Mouse (Mus musculus) embryonic facial prominence, embryonic 15.5 days (tissue): ENCODE measurements around the gene BC017158. TPM values are rescaled to one million over a fixed set of nuclear protein-coding genes. Genes with fewer than 3 reads are reported as not detected.

ENCODE experiments used
- ATAC-seq: fragments of 200-750 bp; cut with Nextera tagmentation; 2 replicates; pipeline ENCODE4 v1.8.0; 2017; ENCODE audit warnings: low read depth, moderate TSS enrichment; ENCODE audit not compliant: insufficient number of reproducible peaks, low FRiP score, low TSS enrichment
- H3K27ac ChIP-seq: fragments of 300-500 bp; sonication (generic); replicated peaks from 2 replicates; pipeline ENCODE4 v1.5.1; 2015; ENCODE audit warnings: mild to moderate bottlenecking, inconsistent platforms
- H3K27me3 ChIP-seq: fragments of 300-500 bp; sonication (generic); 2 replicates; pipeline ENCODE4 v1.6.1; 2015; ENCODE audit warnings: inconsistent platforms
- H3K36me3 ChIP-seq: fragments of 300-500 bp; sonication (generic); 2 replicates; pipeline ENCODE4 v1.6.1; 2015; ENCODE audit warnings: mild to moderate bottlenecking, inconsistent platforms
- H3K4me1 ChIP-seq: fragments of 300-500 bp; sonication (generic); 2 replicates; pipeline ENCODE4 v1.6.1; 2015; ENCODE audit warnings: inconsistent platforms
- H3K4me2 ChIP-seq: fragments of 300-500 bp; sonication (generic); replicated peaks from 2 replicates; pipeline ENCODE4 v1.6.1; 2015; ENCODE audit warnings: mild to moderate bottlenecking, inconsistent platforms
- H3K4me3 ChIP-seq: fragments of 300-500 bp; sonication (generic); replicated peaks from 2 replicates; pipeline ENCODE4 v1.5.1; 2015; ENCODE audit warnings: mild to moderate bottlenecking, inconsistent platforms
- H3K9ac ChIP-seq: fragments of 300-500 bp; sonication (generic); 2 replicates; pipeline ENCODE4 v1.6.1; 2015; ENCODE audit warnings: inconsistent platforms
- H3K9me3 ChIP-seq: fragments of 300-500 bp; sonication (generic); replicated peaks from 2 replicates; pipeline ENCODE4 v1.6.1; 2016; ENCODE audit warnings: inconsistent platforms
- WGBS: fragments of 180-500 bp; shearing (Covaris S2); methylation state at CpG from one replicate; pipeline ENCODE4 v1.1.7; 2015; 5-methylcytosine and 5-hydroxymethylcytosine counted together
- polyA plus RNA-seq: library from polyadenylated mRNA; unstranded; fragments of >200 nt; fragmentation: Nextera tagmentation; extraction: Ambion mirVana; gene quantifications from 2 replicates; pipeline ENCODE4 v1.2.1, GENCODE M21; 2015

The BC017158 gene
- polyA plus RNA-seq, 1 experiment from 2014 or later, result 27.0 TPM

DNA sequence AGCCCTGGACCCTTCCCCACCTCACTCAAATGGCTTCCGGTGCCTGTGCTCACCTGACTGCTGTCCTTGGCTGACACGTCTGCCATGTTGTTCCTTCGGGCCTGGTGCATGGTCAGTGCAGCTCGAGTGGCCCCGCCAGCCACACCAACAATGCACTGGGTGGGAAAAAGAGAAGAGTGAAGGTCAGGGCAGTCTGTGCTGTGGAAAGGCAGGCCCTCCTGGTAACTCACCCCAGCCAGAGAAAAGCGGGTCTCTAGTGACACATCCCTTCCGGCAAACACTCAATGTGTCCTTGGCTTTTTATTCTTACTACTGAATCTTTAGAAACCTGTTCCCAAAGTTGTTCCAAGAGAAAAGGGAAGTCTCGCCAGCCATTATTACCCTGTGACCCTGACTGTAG is 12.9 kb downstream of the BC017158 start:
- H3K9ac ChIP-seq, result no peak overlapping the region
- no peak overlapping the region for H3K27ac ChIP-seq
- H3K4me1 ChIP-seq, result no peaks in the 10 kb centered on the region
- peaks cover 42% of the 10 kb centered on the region for H3K36me3 ChIP-seq
- H3K4me2 ChIP-seq, result no peak overlapping the region
- H3K9me3 ChIP-seq, result no peaks in the 10 kb centered on the region
- no peak for ATAC-seq
- H3K27me3 ChIP-seq, result no peaks in the 10 kb centered on the region
- H3K4me3 ChIP-seq, result no peak overlapping the region
- WGBS, result 89% methylated on average over 8 of the region's 8 CpGs

DNA sequence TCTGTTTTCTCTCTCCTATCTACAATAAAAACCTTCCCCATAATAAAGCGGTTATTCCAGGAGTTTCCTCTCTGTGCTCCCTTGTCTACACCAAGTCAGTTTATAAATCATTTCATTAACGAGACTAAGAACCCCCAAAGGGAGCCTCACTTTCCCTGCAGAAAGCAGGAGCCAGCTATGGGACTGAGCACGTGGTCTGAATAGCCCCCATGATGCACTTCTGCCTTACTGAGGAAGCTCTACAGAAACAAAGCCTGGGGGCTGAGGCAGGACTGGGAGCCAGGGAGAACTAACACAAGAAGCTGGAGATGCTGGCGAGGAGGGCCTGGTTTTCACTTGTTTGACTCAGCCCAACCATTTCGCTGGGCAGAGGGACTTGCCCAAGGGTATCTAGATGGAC is 13.9 kb downstream of the BC017158 start:
- no peak for ATAC-seq
- no peak overlapping the region; the same call in 1 of the 2 replicates for H3K27ac ChIP-seq

DNA sequence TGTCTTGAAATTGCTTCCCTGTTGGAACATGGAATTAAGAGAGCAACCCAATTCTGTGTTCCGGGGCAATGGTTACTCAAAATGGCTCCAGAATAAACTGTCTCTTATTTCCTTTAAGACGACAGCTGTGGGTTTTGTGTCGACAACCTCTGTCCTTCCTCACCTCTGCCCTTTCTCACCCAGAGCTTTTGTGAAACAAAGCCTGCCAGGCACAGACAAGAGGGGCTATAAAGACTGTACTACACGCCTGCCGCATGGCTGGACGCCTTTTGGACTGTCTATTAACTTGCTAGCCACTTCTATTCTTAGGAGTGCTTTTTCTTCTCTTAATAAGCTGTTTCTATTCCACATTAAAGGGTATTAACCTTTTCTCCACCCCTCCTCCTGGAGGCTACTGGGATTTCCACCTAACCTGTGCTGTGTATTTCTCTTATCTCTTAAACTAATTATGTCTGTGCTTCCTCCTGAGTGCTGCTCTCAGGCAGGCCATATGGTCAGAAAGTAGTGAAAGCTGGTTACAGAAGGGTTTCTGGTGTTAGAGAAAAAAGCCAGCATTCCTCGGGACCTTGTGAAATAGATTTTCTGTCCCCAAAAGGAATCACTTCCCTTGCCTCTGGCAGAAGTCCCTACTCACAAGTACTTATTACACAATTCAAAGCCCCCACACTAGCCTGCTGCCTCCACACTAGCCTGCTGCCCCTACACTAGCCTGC is 15.3 kb downstream of the BC017158 start:
- Histone ChIP-seq H3K4me3 (no peak overlapping the region), H3K4me2 (no peak overlapping the region), H3K27ac (no peak overlapping the region), H3K4me1 (no peaks in the 10 kb centered on the region), H3K9me3 (no peaks in the 10 kb centered on the region), H3K36me3 (peaks cover 52% of the 10 kb centered on the region), H3K27me3 (no peaks in the 10 kb centered on the region), H3K9ac (no peak overlapping the region)
- WGBS, result 35% methylated on average over 7 of the region's 7 CpGs
- ATAC-seq, result no peak

More for the DNA sequence above, 13.9 kb downstream of the BC017158 start:
- peaks cover 49% of the 10 kb centered on the region for H3K36me3 ChIP-seq
- no peaks in the 10 kb centered on the region for H3K4me1 ChIP-seq
- H3K9ac ChIP-seq, result no peak overlapping the region
- no peaks in the 10 kb centered on the region for H3K27me3 ChIP-seq
- WGBS, result 56% methylated on average over 5 of the region's 5 CpGs
- no peak overlapping the region for H3K4me3 ChIP-seq
- H3K9me3 ChIP-seq, result no peaks in the 10 kb centered on the region
- H3K4me2 ChIP-seq, result no peak overlapping the region

DNA sequence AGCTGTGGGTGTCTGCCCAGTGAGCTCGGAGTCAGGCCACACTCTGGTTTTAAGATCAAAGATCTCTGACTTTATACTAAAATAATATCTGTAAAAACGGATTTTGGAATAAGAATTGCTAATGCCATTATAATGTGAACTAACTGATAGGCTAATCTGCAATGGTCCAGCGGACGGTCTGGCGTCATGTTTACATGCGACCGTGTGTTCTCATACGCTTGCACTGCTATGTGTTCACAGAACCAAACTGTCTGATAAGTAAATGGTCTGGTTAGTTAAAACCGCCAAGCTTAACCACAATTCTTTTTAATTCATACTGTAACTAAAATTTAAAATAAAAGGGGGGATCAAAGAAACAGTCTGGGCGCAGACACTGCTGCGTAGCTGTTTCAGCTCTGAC is 16.2 kb downstream of the BC017158 start:
- no peak overlapping the region for H3K9ac ChIP-seq
- H3K4me2 ChIP-seq, result no peak overlapping the region
- no peaks in the 10 kb centered on the region for H3K4me1 ChIP-seq
- no peaks in the 10 kb centered on the region for H3K9me3 ChIP-seq
- no peaks in the 10 kb centered on the region for H3K27me3 ChIP-seq
- no peak overlapping the region for H3K4me3 ChIP-seq
- no peak overlapping the region for H3K27ac ChIP-seq
- no peak for ATAC-seq
- WGBS, result 91% methylated on average over 11 of the region's 11 CpGs
- H3K36me3 ChIP-seq, result peaks cover 50% of the 10 kb centered on the region; the same call in 1 of the 2 replicates

GRCm38 (mm10) chr7:128279750-128280149 is 18.2 kb downstream of the BC017158 start:
- Histone ChIP-seq H3K27ac (no peak overlapping the region), H3K9me3 (no peaks in the 10 kb centered on the region), H3K9ac (no peak overlapping the region), H3K4me3 (no peak overlapping the region), H3K27me3 (no peaks in the 10 kb centered on the region), H3K4me1 (no peaks in the 10 kb centered on the region), H3K36me3 (peaks cover 52% of the 10 kb centered on the region), H3K4me2 (no peak overlapping the region)
- 88% methylated on average over 4 of the region's 4 CpGs for WGBS
- ATAC-seq, result no peak

DNA sequence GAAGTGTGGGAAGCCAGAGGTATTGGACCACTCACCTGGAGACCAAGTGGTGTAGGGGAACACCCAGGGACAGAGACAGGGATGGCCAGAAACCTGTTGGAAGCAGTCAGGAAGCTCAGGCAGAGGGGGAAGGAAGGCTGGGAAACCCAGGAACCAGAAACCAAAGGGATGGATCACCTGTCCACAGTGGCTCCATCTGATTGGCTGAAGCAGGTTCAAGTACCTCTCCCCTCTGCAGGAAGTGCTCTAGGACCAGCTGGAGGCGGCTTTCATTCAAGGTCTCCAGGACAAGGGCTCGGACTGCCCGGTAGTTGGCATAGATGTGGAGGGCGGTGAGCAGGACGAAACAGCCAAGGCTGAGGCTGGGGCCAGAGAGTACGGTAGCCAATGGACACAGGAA is 21.9 kb downstream of the BC017158 start:
- Histone ChIP-seq H3K9ac (no peak overlapping the region), H3K4me2 (no peak overlapping the region), H3K27me3 (no peaks in the 10 kb centered on the region), H3K4me1 (no peaks in the 10 kb centered on the region), H3K27ac (no peak overlapping the region), H3K4me3 (no peak overlapping the region), H3K9me3 (no peaks in the 10 kb centered on the region), H3K36me3 (peaks cover 80% of the 10 kb centered on the region)
- ATAC-seq, result no peak
- 90% methylated on average over 6 of the region's 6 CpGs for WGBS

DNA sequence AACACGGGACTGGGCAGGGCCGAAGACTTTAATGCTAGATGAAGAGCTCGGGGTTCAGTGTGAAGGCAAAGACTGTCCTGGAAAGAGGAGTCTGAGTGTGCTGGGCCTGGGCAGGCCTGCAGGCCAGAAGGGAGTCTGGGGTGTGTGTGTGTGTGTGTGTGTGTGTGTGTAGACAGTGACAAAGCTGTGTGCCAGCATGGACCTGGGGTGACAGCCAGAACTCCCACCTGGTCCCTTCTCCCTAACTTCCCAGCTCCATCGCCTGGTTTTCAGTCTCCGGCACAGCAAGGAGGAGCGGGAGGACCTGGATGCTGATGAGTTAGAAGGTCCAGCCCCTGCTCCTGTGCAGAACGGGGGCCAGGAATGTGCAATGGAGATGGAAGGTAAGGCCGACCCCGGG is 26.5 kb downstream of the BC017158 start:
- ATAC-seq, result no peak
- Histone ChIP-seq H3K4me3 (no peak overlapping the region), H3K36me3 (peaks cover 46% of the 10 kb centered on the region), H3K4me2 (no peak overlapping the region), H3K27me3 (no peaks in the 10 kb centered on the region), H3K9me3 (no peaks in the 10 kb centered on the region), H3K27ac (no peak overlapping the region), H3K4me1 (no peaks in the 10 kb centered on the region), H3K9ac (no peak overlapping the region)
- WGBS, result 96% methylated on average over 8 of the region's 9 CpGs

DNA sequence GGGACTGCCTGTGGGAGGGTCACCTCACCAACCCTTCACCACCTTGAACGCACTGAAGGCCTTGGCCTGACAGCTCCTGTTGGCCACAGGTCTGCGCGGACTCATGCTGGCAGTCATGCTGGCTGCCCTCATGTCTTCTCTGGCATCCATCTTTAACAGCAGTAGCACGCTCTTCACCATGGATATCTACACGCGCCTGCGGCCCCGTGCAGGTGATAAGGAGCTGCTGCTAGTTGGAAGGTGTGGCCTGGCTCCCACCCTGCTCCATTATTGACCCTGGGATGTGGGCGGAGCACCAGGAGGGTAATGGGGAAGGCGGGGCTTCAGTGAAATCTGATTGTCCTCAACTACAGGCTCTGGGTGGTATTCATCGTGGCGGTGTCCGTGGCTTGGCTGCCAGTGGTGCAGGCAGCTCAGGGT is 27.5 kb downstream of the BC017158 start:
- ATAC-seq, result no peak
- Histone ChIP-seq H3K9me3 (no peaks in the 10 kb centered on the region), H3K27ac (no peak overlapping the region), H3K4me1 (no peaks in the 10 kb centered on the region), H3K9ac (no peak overlapping the region), H3K4me2 (no peak overlapping the region), H3K27me3 (no peaks in the 10 kb centered on the region), H3K4me3 (no peak overlapping the region), H3K36me3 (peaks cover 36% of the 10 kb centered on the region)
- WGBS, result 56% methylated on average over 13 of the region's 13 CpGs

DNA sequence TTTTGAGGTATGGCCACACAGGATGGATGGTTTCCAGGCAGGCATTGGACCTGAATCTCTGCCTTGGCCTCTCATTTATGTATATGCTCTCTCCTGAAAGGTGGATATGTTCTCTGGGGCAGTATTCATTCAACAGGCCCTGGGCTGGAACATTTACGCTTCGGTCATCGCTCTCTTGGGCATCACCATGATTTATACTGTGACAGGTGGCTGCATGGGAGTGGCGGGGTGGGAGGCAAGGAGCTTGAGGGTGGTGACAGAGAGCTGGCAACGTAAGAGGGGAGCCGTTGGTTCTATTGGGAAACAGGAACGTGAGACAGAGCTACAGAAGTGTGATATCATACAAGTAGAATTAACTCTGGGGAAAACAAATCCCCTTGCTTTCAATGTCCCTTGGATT is 30.2 kb downstream of the BC017158 start:
- H3K9me3 ChIP-seq, result no peaks in the 10 kb centered on the region
- no peaks in the 10 kb centered on the region for H3K4me1 ChIP-seq
- no peaks in the 10 kb centered on the region for H3K27me3 ChIP-seq
- peaks cover 16% of the 10 kb centered on the region for H3K36me3 ChIP-seq
- no peak overlapping the region for H3K4me2 ChIP-seq
- H3K9ac ChIP-seq, result no peak overlapping the region
- 82% methylated on average over 7 of the region's 7 CpGs for WGBS
- no peak overlapping the region for H3K4me3 ChIP-seq
- no peak for ATAC-seq
- no peak overlapping the region for H3K27ac ChIP-seq

DNA sequence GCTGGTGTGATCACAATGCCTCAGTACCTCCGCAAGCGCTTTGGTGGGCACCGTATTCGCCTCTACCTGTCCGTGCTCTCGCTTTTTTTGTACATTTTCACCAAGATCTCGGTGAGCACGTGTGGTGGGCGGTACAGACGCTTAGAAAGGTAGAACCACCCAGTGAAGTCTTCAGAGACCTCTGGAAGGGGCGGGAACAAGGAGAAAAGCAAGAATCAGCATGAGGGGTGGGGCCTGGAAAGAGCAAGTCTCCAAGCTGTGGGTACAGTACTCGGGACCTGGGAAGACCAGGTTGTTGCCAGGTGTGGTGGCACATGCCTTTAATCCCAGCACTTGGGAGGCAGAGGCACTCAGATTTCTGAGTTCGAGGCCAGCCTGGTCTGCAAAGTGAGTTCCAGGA is 30.6 kb downstream of the BC017158 start:
- ATAC-seq, result no peak
- Histone ChIP-seq H3K9me3 (no peaks in the 10 kb centered on the region), H3K36me3 (peaks cover 14% of the 10 kb centered on the region), H3K27ac (no peak overlapping the region), H3K4me3 (no peak overlapping the region), H3K4me1 (no peaks in the 10 kb centered on the region), H3K27me3 (no peaks in the 10 kb centered on the region), H3K4me2 (no peak overlapping the region), H3K9ac (no peak overlapping the region)
- 58% methylated on average over 13 of the region's 13 CpGs for WGBS

- Histone ChIP-seq H3K36me3 (peaks cover under 1% of the 10 kb centered on the region; the same call in 1 of the 2 replicates), H3K27me3 (no peaks in the 10 kb centered on the region), H3K9ac (no peak overlapping the region), H3K4me1 (no peaks in the 10 kb centered on the region), H3K27ac (no peak overlapping the region), H3K4me3 (no peak overlapping the region), H3K4me2 (no peak overlapping the region), H3K9me3 (no peaks in the 10 kb centered on the region)
- WGBS, result 79% methylated on average over 5 of the region's 5 CpGs
- no peak for ATAC-seq
Observed at GRCm38 (mm10) chr7:128266056-128266455, 31.9 kb downstream of the BC017158 start.

DNA sequence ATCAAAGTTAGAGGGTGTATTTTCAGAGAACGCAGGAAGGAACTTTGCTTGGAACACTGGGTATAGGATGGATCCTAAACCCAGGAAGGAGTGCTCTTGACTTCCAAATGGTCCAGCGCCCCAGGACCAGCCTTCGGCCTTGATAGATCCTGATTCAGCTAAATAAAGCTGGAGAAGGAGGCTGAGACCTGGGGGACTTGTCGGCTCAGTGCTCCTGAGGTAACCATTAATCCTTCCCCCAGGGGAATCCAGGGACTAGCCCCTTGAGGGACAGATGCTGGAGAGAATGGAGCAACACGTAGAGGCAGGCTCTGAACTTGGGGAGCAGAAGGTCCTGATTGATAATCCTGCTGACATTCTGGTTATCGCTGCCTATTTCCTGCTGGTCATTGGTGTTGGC is 32.6 kb downstream of the BC017158 start, which contains the start of gene Slc5a2:
Gene Slc5a2 (plus strand): TSS at position 247 of the 400 bp plus-strand sequence.
- Histone ChIP-seq H3K4me1 (no peaks in the 10 kb centered on the region), H3K4me2 (no peak within 1 kb of the TSS), H3K36me3 (no peaks in the 10 kb centered on the region), H3K27ac (no peak within 1 kb of the TSS), H3K9ac (no peak within 1 kb of the TSS), H3K9me3 (no peaks in the 10 kb centered on the region), H3K4me3 (no peak within 1 kb of the TSS), H3K27me3 (no peaks in the 10 kb centered on the region)
- 74% methylated on average over 6 of the region's 6 CpGs for WGBS
- no peak for ATAC-seq
